Mouse (Mus musculus) liver, embryonic 15.5 days (tissue): ENCODE data around the gene Akap13. TPM values are rescaled to one million over a fixed set of nuclear protein-coding genes. Genes with fewer than 3 reads are reported as not detected.
A peak's percentile ranks its signal among the peaks of the same experiment; 100 is the strongest.

Source experiments
- ATAC-seq: fragments of 200-750 bp; cut with Nextera tagmentation; 2 replicates; pipeline ENCODE4 v1.8.0; 2017; ENCODE audit warnings: moderate number of reproducible peaks, mild to moderate bottlenecking, moderate library complexity; ENCODE audit not compliant: insufficient read depth
- H3K27ac ChIP-seq: fragments of 300-500 bp; sonication (generic); replicated peaks from 2 replicates; pipeline ENCODE4 v1.5.1; 2015; ENCODE audit warnings: mild to moderate bottlenecking, inconsistent platforms
- H3K27me3 ChIP-seq: fragments of 300-500 bp; sonication (generic); 2 replicates; pipeline ENCODE4 v1.6.1; 2015; ENCODE audit warnings: mild to moderate bottlenecking, inconsistent platforms
- H3K36me3 ChIP-seq: fragments of 300-500 bp; sonication (generic); replicated peaks from 2 replicates; pipeline ENCODE4 v1.6.1; 2015; ENCODE audit warnings: moderate library complexity, mild to moderate bottlenecking, inconsistent platforms
- H3K4me1 ChIP-seq: fragments of 300-500 bp; sonication (generic); replicated peaks from 2 replicates; pipeline ENCODE4 v1.6.1; 2015; ENCODE audit warnings: inconsistent platforms
- H3K4me2 ChIP-seq: fragments of 300-500 bp; sonication (generic); 2 replicates; pipeline ENCODE4 v1.6.1; 2015; ENCODE audit warnings: moderate library complexity, mild to moderate bottlenecking, inconsistent platforms
- H3K4me3 ChIP-seq: fragments of 300-500 bp; sonication (generic); replicated peaks from 2 replicates; pipeline ENCODE4 v1.5.1; 2015; ENCODE audit warnings: mild to moderate bottlenecking, inconsistent platforms
- H3K9ac ChIP-seq: fragments of 300-500 bp; sonication (generic); 2 replicates; pipeline ENCODE4 v1.6.1; 2015; ENCODE audit warnings: moderate library complexity, mild to moderate bottlenecking, inconsistent platforms
- H3K9me3 ChIP-seq: fragments of 300-500 bp; sonication (generic); replicated peaks from 2 replicates; pipeline ENCODE4 v1.6.1; 2016; ENCODE audit warnings: inconsistent platforms
- WGBS: fragments of 180-500 bp; shearing (Covaris S2); methylation state at CpG from one replicate; pipeline ENCODE4 v1.1.7; 2015; ENCODE audit warnings: mixed read lengths; ENCODE audit not compliant: insufficient replicate concordance; 5-methylcytosine and 5-hydroxymethylcytosine counted together
- polyA plus RNA-seq: library from polyadenylated mRNA; unstranded; fragments of >200 nt; fragmentation: Nextera tagmentation; extraction: Ambion mirVana; gene quantifications from 2 replicates; pipeline ENCODE4 v1.2.1, GENCODE M21; 2015

The Akap13 gene
- polyA plus RNA-seq, 1 experiment from 2014 or later = 39.6 TPM

DNA sequence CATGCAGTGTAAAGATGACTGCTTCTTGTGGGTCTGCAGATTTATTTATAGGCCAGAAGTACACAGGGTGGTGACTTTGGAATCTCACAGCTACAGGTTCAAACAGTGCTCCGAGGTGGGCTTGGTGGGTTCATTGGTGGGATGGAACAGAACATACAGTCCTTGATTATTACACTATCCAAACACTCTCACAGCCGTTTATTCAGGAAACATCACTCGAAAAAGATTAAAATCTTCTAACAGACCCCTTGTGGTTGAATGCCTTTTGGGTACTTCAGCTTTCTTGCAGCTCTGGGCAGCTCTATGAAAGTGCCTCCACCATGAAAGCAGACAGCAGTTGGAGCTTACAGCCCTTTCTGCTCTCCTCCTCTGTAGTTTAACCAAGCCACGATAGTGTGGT lies 126.8 kb downstream of the Akap13 start:
- Histone ChIP-seq H3K4me1 (peaks cover 29% of the 10 kb centered on the region), H3K4me3 (no peak overlapping the region), H3K27me3 (no peaks in the 10 kb centered on the region), H3K36me3 (0 out of 2 replicates have a peak, but pooled peaks cover 7% of the 10 kb centered on the region), H3K4me2 (no peak overlapping the region), H3K9ac (no peak overlapping the region), H3K27ac (no peak overlapping the region), H3K9me3 (no peaks in the 10 kb centered on the region)
- WGBS = 14% methylated on average over 4 of the region's 4 CpGs
- ATAC-seq = no peak

GRCm38 (mm10) chr7:75584100-75584499 lies 128.8 kb downstream of the Akap13 start:
- Histone ChIP-seq H3K36me3 (0 out of 2 replicates have a peak, but pooled peaks cover 7% of the 10 kb centered on the region), H3K9ac (no peak overlapping the region), H3K27ac (0 out of 2 replicates have a peak overlapping the region, but pooled peaks have one; percentile 4), H3K9me3 (no peaks in the 10 kb centered on the region), H3K4me1 (peaks cover 48% of the 10 kb centered on the region), H3K4me3 (no peak overlapping the region), H3K27me3 (no peaks in the 10 kb centered on the region), H3K4me2 (no peak overlapping the region)
- WGBS = 14% methylated on average over 2 of the region's 2 CpGs
- ATAC-seq = no peak

GRCm38 (mm10) chr7:75585409-75585808 lies 130.1 kb downstream of the Akap13 start:
- H3K4me3 ChIP-seq = no peak overlapping the region
- peak overlapping the region; percentile 76 for H3K27ac ChIP-seq
- no peak overlapping the region for H3K9ac ChIP-seq
- no peaks in the 10 kb centered on the region for H3K27me3 ChIP-seq
- peaks cover 6% of the 10 kb centered on the region; the same call in 1 of the 2 replicates for H3K36me3 ChIP-seq
- H3K4me2 ChIP-seq = no peak overlapping the region
- WGBS = 72% methylated on average over 6 of the region's 6 CpGs
- H3K9me3 ChIP-seq = no peaks in the 10 kb centered on the region
- no peak for ATAC-seq
- H3K4me1 ChIP-seq = peaks cover 60% of the 10 kb centered on the region

- H3K4me2 ChIP-seq = peak overlapping the region; percentile 71
- peak overlapping the region; percentile 51 for H3K4me3 ChIP-seq
- H3K4me1 ChIP-seq = peaks cover 66% of the 10 kb centered on the region
- no peaks in the 10 kb centered on the region; the same call in 1 of the 2 replicates for H3K36me3 ChIP-seq
- H3K9me3 ChIP-seq = no peaks in the 10 kb centered on the region
- peak overlapping the region; percentile 76 for H3K27ac ChIP-seq
- 8% methylated on average over 14 of the region's 14 CpGs for WGBS
- peak overlapping the region; percentile 47 for H3K9ac ChIP-seq
- peak; percentile 87 for ATAC-seq
- H3K27me3 ChIP-seq = no peaks in the 10 kb centered on the region
Observed at GRCm38 (mm10) chr7:75586113-75586512, 130.8 kb downstream of the Akap13 start.

DNA sequence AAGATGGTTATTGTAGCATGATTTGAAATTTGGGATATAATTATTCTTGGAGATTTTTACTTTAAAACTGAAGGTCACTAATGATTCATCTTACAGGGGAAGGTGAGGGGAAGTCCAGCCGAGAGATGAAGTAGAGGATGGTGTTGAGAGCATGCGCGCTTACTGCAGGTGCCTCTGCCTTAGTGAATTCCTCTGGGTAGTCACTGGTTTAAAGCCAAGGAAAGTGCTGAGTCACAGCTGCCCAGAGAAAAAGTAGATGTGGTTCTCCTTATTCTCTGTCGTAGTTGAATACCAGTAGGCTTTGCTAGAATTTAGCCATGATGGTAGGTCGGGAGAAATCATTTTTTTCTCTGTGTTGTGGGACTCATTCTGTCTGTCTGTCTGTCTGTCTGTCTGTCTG lies 132.4 kb downstream of the Akap13 start:
- H3K9me3 ChIP-seq = no peaks in the 10 kb centered on the region
- no peaks in the 10 kb centered on the region; the same call in 1 of the 2 replicates for H3K36me3 ChIP-seq
- peaks cover 64% of the 10 kb centered on the region for H3K4me1 ChIP-seq
- peak overlapping the region; percentile 33 for H3K9ac ChIP-seq
- peak overlapping the region; percentile 71 for H3K4me2 ChIP-seq
- peak; percentile 76 for ATAC-seq
- no peaks in the 10 kb centered on the region for H3K27me3 ChIP-seq
- H3K4me3 ChIP-seq = peak overlapping the region; percentile 51
- H3K27ac ChIP-seq = peak overlapping the region; percentile 87
- WGBS = 17% methylated on average over 5 of the region's 5 CpGs

GRCm38 (mm10) chr7:75589304-75589973 lies 134.1 kb downstream of the Akap13 start:
- Histone ChIP-seq H3K36me3 (no peaks in the 10 kb centered on the region; the same call in 1 of the 2 replicates), H3K4me2 (peak overlapping the region; percentile 52), H3K27me3 (no peaks in the 10 kb centered on the region), H3K27ac (peak overlapping the region; percentile 83), H3K4me3 (0 out of 2 replicates have a peak overlapping the region, but pooled peaks have one; percentile 14), H3K9me3 (no peaks in the 10 kb centered on the region), H3K4me1 (peaks cover 69% of the 10 kb centered on the region), H3K9ac (peak overlapping the region; percentile 30; the same call in 1 of the 2 replicates)
- 41% methylated on average over 8 of the region's 8 CpGs for WGBS
- ATAC-seq = peak; percentile 43; the same call in 1 of the 2 replicates

GRCm38 (mm10) chr7:75591961-75592360 lies 136.6 kb downstream of the Akap13 start:
- Histone ChIP-seq H3K4me1 (peaks cover 73% of the 10 kb centered on the region), H3K4me3 (no peak overlapping the region), H3K9ac (no peak overlapping the region), H3K36me3 (no peaks in the 10 kb centered on the region; the same call in 1 of the 2 replicates), H3K9me3 (no peaks in the 10 kb centered on the region), H3K27me3 (no peaks in the 10 kb centered on the region), H3K4me2 (no peak overlapping the region), H3K27ac (no peak overlapping the region)
- ATAC-seq = no peak
- 52% methylated on average over 1 of the region's 1 CpGs for WGBS

GRCm38 (mm10) chr7:75594801-75595200 lies 139.5 kb downstream of the Akap13 start:
- H3K9me3 ChIP-seq = no peaks in the 10 kb centered on the region
- no peaks in the 10 kb centered on the region for H3K27me3 ChIP-seq
- peaks cover 55% of the 10 kb centered on the region for H3K4me1 ChIP-seq
- peak overlapping the region; percentile 25 for H3K4me2 ChIP-seq
- H3K4me3 ChIP-seq = no peak overlapping the region
- no peak overlapping the region for H3K9ac ChIP-seq
- 17% methylated on average over 5 of the region's 5 CpGs for WGBS
- no peaks in the 10 kb centered on the region for H3K36me3 ChIP-seq
- ATAC-seq = peak; percentile 68
- 0 out of 2 replicates have a peak overlapping the region, but pooled peaks have one; percentile 38 for H3K27ac ChIP-seq

- Histone ChIP-seq H3K36me3 (no peaks in the 10 kb centered on the region), H3K4me2 (peak overlapping the region; percentile 60), H3K9ac (no peak overlapping the region), H3K9me3 (no peaks in the 10 kb centered on the region), H3K27me3 (no peaks in the 10 kb centered on the region), H3K4me3 (no peak overlapping the region), H3K4me1 (peaks cover 52% of the 10 kb centered on the region), H3K27ac (peak overlapping the region; percentile 74)
- ATAC-seq = peak; percentile 71
Observed at GRCm38 (mm10) chr7:75595268-75595667, 139.9 kb downstream of the Akap13 start.

- H3K9me3 ChIP-seq = no peaks in the 10 kb centered on the region
- peak overlapping the region; percentile 74 for H3K27ac ChIP-seq
- peak overlapping the region; percentile 23 for H3K9ac ChIP-seq
- peaks cover 48% of the 10 kb centered on the region for H3K4me1 ChIP-seq
- 10% methylated on average over 6 of the region's 6 CpGs for WGBS
- no peaks in the 10 kb centered on the region for H3K27me3 ChIP-seq
- ATAC-seq = 0 out of 2 replicates have a peak, but pooled peaks have one; percentile 52
- H3K36me3 ChIP-seq = no peaks in the 10 kb centered on the region
- H3K4me2 ChIP-seq = peak overlapping the region; percentile 60
- peak overlapping the region; percentile 31 for H3K4me3 ChIP-seq
Observed at GRCm38 (mm10) chr7:75596058-75596748, 140.9 kb downstream of the Akap13 start.

DNA sequence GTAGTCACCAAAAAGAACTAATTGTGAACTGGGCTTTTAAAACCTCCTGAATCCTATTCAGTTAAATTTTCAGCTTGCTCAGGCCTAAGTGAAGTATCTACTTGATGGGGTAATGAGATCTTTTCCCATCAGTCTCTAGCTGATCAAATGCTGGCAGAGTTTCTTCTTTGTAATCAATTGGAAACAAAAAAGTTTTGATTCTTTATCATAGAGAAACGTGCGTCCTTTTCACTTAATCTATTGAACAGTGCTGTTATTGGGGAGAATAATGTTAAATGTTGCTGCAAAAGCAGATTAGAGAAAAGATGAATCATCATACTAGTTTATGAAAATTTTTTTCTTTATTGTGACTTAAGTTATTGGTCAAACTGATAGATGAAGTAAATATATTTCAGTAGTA lies 142.5 kb downstream of the Akap13 start:
- ATAC-seq = peak; percentile 49; the same call in 1 of the 2 replicates
- Histone ChIP-seq H3K27me3 (no peaks in the 10 kb centered on the region), H3K4me2 (no peak overlapping the region), H3K36me3 (0 out of 2 replicates have a peak, but pooled peaks cover 4% of the 10 kb centered on the region), H3K9me3 (no peaks in the 10 kb centered on the region), H3K27ac (no peak overlapping the region), H3K9ac (no peak overlapping the region), H3K4me1 (peaks cover 40% of the 10 kb centered on the region), H3K4me3 (no peak overlapping the region)
- whole genome bisulfite sequencing = 20% methylated on average over 2 of the region's 2 CpGs
